Mouse (Mus musculus) adrenal gland, postnatal 14 days (tissue): Measurements from ENCODE around the gene Aatf. TPM values are rescaled to one million over a fixed set of nuclear protein-coding genes. Genes with fewer than 3 reads are reported as not detected.

Source experiments
- DNase-seq: peaks from one replicate; pipeline ENCODE4 v3.0.0; 2021; ENCODE audit warnings: mixed read lengths
- total RNA-seq: library from RNA; stranded (reverse); gene quantifications from 2 replicates; pipeline ENCODE4 v1.2.3, GENCODE M21; 2021

Gene Aatf
- total RNA-seq, 1 experiment from 2014 or later: 20.6 TPM

GRCm38 (mm10) chr11:84376510-84377365 is 136.6 kb downstream of the Aatf start:
- DNase-seq: no peak

GRCm38 (mm10) chr11:84375951-84376496 is 137.3 kb downstream of the Aatf start:
- no peak for DNase-seq

DNA sequence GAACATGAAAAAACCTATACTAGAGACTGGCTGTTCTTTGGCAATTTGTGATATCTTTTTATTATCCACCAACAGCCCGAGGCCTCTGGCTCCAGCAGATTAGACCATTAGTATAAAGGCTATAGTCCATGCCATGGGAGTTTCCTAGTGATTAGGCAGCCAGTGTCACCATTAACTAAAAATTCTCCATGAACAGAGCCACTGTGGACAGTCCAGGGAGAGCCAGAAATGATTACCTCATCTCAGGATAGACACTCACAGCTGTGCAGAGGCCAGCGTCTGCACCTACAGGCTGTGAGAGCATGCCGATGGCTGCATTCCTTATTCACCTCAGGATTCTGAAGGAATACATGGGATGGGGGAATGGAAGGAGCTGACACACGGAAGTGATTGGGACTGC is 140.2 kb downstream of the Aatf start:
- no peak for DNase-seq

Other genes with a start within 250 kb of the Aatf start
- 0.38 TPM in 1 of 2 replicates, not detected in the other for gene Lhx1, start 12.0 kb upstream of the Aatf start, total RNA-seq